Mouse (Mus musculus): Measurements from ENCODE around the gene Akain1. TPM values are rescaled to one million over a fixed set of nuclear protein-coding genes. Genes with fewer than 3 reads are reported as not detected.

The Akain1 gene
- polyA plus RNA-seq, 1 experiment = not detected

DNA sequence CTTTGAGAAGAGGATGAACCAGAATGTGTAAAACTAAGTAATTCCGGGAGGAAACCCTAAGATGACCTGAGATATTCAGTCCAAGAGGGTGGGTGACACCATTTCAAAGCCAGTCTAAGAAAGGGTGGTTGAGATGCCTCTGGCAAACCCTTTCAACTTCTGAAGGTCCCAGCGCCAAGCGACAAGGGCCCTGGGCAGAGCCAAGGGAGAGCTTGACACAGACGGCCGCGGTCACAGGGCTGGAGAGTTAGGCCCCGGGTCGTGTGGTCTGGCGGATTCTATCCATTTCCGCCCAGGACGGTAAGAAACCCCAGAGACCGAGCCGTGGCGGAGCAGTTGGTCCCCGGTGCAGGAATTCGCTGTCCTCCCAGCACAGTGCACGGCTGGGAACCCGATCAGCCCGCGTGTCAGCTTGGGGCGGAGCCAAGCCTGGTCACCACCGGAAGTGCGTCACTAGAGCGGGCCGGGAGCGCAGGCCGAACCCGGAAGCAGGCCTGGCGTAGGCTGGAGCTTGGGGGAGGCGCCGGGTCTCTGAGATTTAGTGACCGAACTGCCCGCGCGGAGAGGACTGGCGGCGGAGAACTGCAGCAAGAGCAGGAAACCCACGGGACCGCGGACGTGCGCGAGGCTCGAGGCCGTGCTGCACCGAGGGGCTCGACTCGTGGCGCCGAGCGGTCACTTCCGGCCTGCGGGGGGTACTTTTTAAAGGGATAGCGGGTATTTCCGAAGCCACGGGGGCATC is 22.0 kb upstream of the Akain1 start:
- peak overlapping the region; percentile 94 for H3K4me3 ChIP-seq (ENCODE audit: extremely low read depth, insufficient read depth, insufficient read length)
- no peaks in the 10 kb centered on the region for H3K4me1 ChIP-seq (ENCODE audit: control insufficient read depth, insufficient read depth, insufficient read length)
- peak; percentile 81 to 90 for DNase-seq (ENCODE audit: low read depth in 1 of 2, low spot score in 2 of 2)
- H3K36me3 ChIP-seq (ENCODE audit: control insufficient read depth, insufficient read depth, low read length) = no peaks in the 10 kb centered on the region
- under 1% methylated on average over 56 of the region's 56 CpGs for WGBS
- no peaks in the 10 kb centered on the region for H3K27me3 ChIP-seq (ENCODE audit: control insufficient read depth, insufficient read depth, low read length)
- H3K27ac ChIP-seq (ENCODE audit: insufficient read depth, low read length) = peak overlapping the region; percentile 98
- TF ChIP-seq POLR2A (IDR thresholded peaks at IDR 0.05; ENCODE audit: low read depth, low read length) = peak; percentile 61
- no peak for TF ChIP-seq CTCF (IDR thresholded peaks at IDR 0.05; ENCODE audit: extremely low read depth, insufficient read depth, insufficient read length, insufficient replicate concordance)

DNA sequence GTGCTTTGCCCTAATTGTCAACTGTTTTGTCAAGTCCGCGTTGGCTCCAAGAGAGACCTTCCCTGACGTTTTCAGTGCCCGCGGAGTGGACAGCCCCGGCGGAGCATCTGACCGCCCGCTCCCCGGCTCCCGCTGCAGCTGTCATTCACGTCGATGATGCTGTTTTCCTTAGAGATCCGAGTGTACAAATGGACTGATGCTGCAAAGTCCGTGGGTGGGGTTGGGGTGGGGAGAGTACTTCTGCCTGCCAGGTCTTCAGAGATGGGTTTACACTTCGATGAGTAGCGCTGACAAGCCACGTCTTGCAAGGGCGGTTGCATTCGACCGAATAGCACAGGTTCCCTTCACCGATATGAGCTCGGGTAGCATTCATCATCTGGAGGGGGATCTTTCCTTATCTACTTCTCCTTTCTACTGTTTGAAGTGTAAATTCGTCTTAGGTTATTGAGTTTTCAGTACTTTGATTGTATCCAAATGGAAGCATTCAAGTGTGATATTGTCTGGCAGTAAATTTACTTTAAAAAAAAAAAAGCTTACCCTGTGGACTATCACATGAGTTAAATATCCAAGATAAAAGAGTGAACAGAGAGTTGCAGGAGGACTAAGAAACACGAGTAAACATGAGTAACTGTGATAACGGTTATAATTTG is 21.3 kb upstream of the Akain1 start:
- H3K36me3 ChIP-seq (ENCODE audit: control insufficient read depth, insufficient read depth, low read length) = no peaks in the 10 kb centered on the region
- 3% methylated on average over 26 of the region's 26 CpGs for WGBS
- peak overlapping the region; percentile 94 for H3K4me3 ChIP-seq (ENCODE audit: extremely low read depth, insufficient read depth, insufficient read length)
- H3K27ac ChIP-seq (ENCODE audit: insufficient read depth, low read length) = peak overlapping the region; percentile 98
- no peaks in the 10 kb centered on the region for H3K27me3 ChIP-seq (ENCODE audit: control insufficient read depth, insufficient read depth, low read length)
- DNase-seq (ENCODE audit: low read depth in 1 of 2, low spot score in 2 of 2) = no peak
- H3K4me1 ChIP-seq (ENCODE audit: control insufficient read depth, insufficient read depth, insufficient read length) = no peaks in the 10 kb centered on the region
- TF ChIP-seq POLR2A (IDR thresholded peaks at IDR 0.05; ENCODE audit: low read depth, low read length) (no peak), CTCF (IDR thresholded peaks at IDR 0.05; ENCODE audit: extremely low read depth, insufficient read depth, insufficient read length, insufficient replicate concordance) (no peak)

DNA sequence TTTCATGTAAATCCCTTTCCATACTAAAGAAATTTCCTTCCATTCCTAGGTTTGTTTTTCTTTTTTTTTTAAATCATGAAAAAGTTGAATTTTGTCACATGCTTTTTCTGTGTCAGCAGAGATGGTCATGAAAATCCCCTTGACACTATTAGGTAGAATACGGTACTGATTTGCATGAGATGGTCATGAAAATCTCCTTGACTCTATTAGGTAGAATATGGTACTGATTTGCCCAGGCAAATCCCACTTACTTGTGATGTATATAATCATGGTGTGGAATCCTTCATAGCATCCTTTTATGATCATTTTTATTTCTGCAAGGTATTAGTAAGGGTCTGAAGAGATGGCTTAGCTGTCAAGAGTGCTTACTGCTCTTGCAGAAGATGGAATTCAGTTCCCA is 17.5 kb upstream of the Akain1 start:
- no peak overlapping the region for H3K27ac ChIP-seq (ENCODE audit: insufficient read depth, low read length)
- 58% methylated on average over 1 of the region's 1 CpGs for WGBS
- H3K36me3 ChIP-seq (ENCODE audit: control insufficient read depth, insufficient read depth, low read length) = no peaks in the 10 kb centered on the region
- no peak for DNase-seq (ENCODE audit: low read depth in 1 of 2, low spot score in 2 of 2)
- no peak overlapping the region for H3K4me3 ChIP-seq (ENCODE audit: extremely low read depth, insufficient read depth, insufficient read length)
- TF ChIP-seq CTCF (IDR thresholded peaks at IDR 0.05; ENCODE audit: extremely low read depth, insufficient read depth, insufficient read length, insufficient replicate concordance) (no peak), POLR2A (IDR thresholded peaks at IDR 0.05; ENCODE audit: low read depth, low read length) (no peak)
- H3K4me1 ChIP-seq (ENCODE audit: control insufficient read depth, insufficient read depth, insufficient read length) = peaks cover 2% of the 10 kb centered on the region; the same call in 1 of the 2 replicates
- no peaks in the 10 kb centered on the region for H3K27me3 ChIP-seq (ENCODE audit: control insufficient read depth, insufficient read depth, low read length)

DNA sequence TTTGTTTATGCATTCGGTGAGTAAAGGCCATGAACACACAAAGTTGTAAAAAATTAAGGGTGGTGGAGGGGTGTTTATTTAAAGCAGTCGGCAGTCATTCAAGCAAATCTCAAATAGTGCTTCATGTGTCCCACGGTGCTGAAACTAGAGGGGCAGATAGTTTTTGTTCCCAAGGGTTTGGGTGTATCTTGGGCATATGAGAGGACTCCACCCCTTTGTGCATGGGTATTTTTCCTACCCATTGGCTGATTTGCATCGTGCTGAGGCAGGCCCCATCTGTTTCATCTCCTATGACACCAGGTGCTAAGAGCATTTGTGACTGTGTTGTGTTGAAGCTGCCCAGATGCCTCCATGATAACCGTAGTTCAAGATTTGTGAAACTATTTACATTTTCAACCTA is 1.3 kb upstream of the Akain1 start:
- Histone ChIP-seq H3K4me1 (ENCODE audit: control insufficient read depth, insufficient read depth, insufficient read length) (0 out of 2 replicates have a peak, but pooled peaks cover 4% of the 10 kb centered on the region), H3K4me3 (ENCODE audit: extremely low read depth, insufficient read depth, insufficient read length) (no peak overlapping the region), H3K27ac (ENCODE audit: insufficient read depth, low read length) (no peak overlapping the region), H3K36me3 (ENCODE audit: control insufficient read depth, insufficient read depth, low read length) (no peaks in the 10 kb centered on the region), H3K27me3 (ENCODE audit: control insufficient read depth, insufficient read depth, low read length) (peaks cover 10% of the 10 kb centered on the region)
- TF ChIP-seq POLR2A (IDR thresholded peaks at IDR 0.05; ENCODE audit: low read depth, low read length) = no peak
- no peak for TF ChIP-seq CTCF (IDR thresholded peaks at IDR 0.05; ENCODE audit: extremely low read depth, insufficient read depth, insufficient read length, insufficient replicate concordance)
- no peak for DNase-seq (ENCODE audit: low read depth in 1 of 2, low spot score in 2 of 2)
- 80% methylated on average over 5 of the region's 5 CpGs for WGBS

DNA sequence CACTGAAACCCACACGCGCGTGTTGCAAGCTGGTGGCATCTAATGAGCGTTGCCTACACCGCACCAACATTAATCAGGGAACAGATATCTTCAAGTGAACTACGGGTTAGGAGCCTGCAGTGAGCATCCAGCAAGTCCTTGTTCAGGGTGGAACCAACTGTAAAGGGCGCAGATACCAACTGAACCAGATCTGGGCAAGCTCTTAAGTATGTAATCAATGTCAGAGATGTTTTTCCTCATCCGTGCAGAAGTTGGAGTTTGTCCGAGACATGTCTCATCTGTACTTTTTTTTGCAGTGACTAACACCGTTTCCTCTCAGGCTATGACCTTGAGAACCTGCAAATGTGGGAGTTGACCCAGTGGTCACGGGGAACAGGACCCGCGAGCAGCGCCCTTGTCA is 640 bp upstream of the Akain1 start:
- 36% methylated on average over 14 of the region's 14 CpGs for WGBS
- H3K4me3 ChIP-seq (ENCODE audit: extremely low read depth, insufficient read depth, insufficient read length) = no peak overlapping the region

DNA sequence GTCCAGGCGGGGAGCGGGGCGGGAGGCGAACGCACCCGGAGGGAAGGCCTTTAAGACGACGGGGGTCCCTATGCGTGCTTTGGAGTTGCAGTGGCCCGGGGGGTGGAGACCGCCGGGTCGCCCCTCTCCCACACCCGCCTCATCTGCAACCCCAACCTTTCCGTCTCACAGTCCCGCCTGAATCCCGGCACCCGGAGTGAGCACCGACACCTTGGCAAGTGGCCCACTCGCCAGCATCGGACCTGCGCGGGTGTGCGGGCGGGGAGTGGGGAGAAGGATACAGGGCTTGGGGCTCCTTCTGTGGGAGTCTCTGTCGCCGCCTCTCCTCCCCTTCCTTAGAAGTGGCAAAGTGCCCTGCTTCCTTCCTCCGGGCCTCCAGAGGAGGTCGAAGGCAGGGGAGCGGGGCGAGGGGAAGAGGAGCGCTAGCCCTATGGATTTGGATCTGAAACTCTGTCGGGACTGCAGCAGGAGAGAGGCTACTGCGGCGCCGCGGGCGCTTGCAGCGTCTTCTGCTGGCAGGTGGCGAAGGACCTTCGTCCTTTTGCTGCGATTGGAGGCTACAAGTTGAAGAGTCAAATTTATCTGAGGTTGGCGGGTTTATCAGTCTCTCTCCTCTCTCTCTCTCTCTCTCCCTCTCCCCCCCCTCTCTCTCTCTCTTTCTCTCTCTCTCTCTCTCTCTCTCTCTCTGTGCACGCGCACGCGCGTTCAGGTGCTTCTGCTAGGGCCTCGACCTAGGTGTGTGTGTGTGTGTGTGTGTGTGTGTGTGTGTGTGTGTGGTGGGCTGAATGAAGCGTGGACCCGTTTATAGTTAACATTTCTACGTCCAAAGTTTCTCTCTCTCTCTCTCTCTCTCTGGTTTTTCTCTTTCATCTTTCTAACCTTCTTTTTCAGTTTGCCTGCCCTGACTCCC is 700 bp downstream of the Akain1 start:
- DNase-seq (ENCODE audit: low read depth in 1 of 2, low spot score in 2 of 2) = no peak
- Histone ChIP-seq H3K4me1 (ENCODE audit: control insufficient read depth, insufficient read depth, insufficient read length) (0 out of 2 replicates have a peak, but pooled peaks cover 4% of the 10 kb centered on the region), H3K4me3 (ENCODE audit: extremely low read depth, insufficient read depth, insufficient read length) (no peak overlapping the region), H3K27me3 (ENCODE audit: control insufficient read depth, insufficient read depth, low read length) (peaks cover 10% of the 10 kb centered on the region), H3K27ac (ENCODE audit: insufficient read depth, low read length) (no peak overlapping the region), H3K36me3 (ENCODE audit: control insufficient read depth, insufficient read depth, low read length) (no peaks in the 10 kb centered on the region)
- WGBS = 5% methylated on average over 52 of the region's 52 CpGs
- TF ChIP-seq POLR2A (IDR thresholded peaks at IDR 0.05; ENCODE audit: low read depth, low read length) (no peak), CTCF (IDR thresholded peaks at IDR 0.05; ENCODE audit: extremely low read depth, insufficient read depth, insufficient read length, insufficient replicate concordance) (no peak)

More for the DNA sequence above, 640 bp upstream of the Akain1 start:
- TF ChIP-seq POLR2A (IDR thresholded peaks at IDR 0.05; ENCODE audit: low read depth, low read length) = no peak
- TF ChIP-seq CTCF (IDR thresholded peaks at IDR 0.05; ENCODE audit: extremely low read depth, insufficient read depth, insufficient read length, insufficient replicate concordance) = no peak
- Histone ChIP-seq H3K4me1 (ENCODE audit: control insufficient read depth, insufficient read depth, insufficient read length) (0 out of 2 replicates have a peak, but pooled peaks cover 4% of the 10 kb centered on the region), H3K27ac (ENCODE audit: insufficient read depth, low read length) (no peak overlapping the region), H3K27me3 (ENCODE audit: control insufficient read depth, insufficient read depth, low read length) (peaks cover 10% of the 10 kb centered on the region), H3K36me3 (ENCODE audit: control insufficient read depth, insufficient read depth, low read length) (no peaks in the 10 kb centered on the region)
- DNase-seq (ENCODE audit: low read depth in 1 of 2, low spot score in 2 of 2) = no peak

All from spleen, adult 2 months (tissue).